Mouse (Mus musculus): ENCODE measurements around the gene Ndufs2.

- TF ChIP-seq CTCF (IDR thresholded peaks at IDR 0.05) (no peak), EP300 (IDR thresholded peaks at IDR 0.05) (no peak)
Observed at GRCm38 (mm10) chr1:171276110-171276748, 25.0 kb upstream of the Ndufs2 start.
